Mouse (Mus musculus) hindbrain, embryonic 14.5 days (tissue): ENCODE results near the gene Fam162a. TPM values are rescaled to one million over a fixed set of nuclear protein-coding genes. Genes with fewer than 3 reads are reported as not detected.
"Not testable (repeated sequence)": the region's sequence is repeated elsewhere in the genome, so short reads cannot be mapped to it uniquely, and the experiment has no call there.

Source experiments
- ATAC-seq: fragments of 200-750 bp; cut with Nextera tagmentation; 2 replicates; pipeline ENCODE4 v1.8.0; 2017; ENCODE audit warnings: moderate number of reproducible peaks, mild to moderate bottlenecking, moderate TSS enrichment, moderate library complexity; ENCODE audit not compliant: low FRiP score
- DNase-seq: peaks from one replicate; pipeline ENCODE4 v3.0.0-alpha.2; 2015; ENCODE audit warnings: low spot score
- H3K27ac ChIP-seq: fragments of 300-500 bp; sonication (generic); 2 replicates; pipeline ENCODE4 v1.5.1; 2014; ENCODE audit warnings: mild to moderate bottlenecking, moderate library complexity
- H3K27me3 ChIP-seq: fragments of 300-500 bp; sonication (generic); 2 replicates; pipeline ENCODE4 v1.6.1; 2014; ENCODE audit warnings: mild to moderate bottlenecking, low read length, mixed read lengths; ENCODE audit not compliant: control insufficient read depth, insufficient read depth
- H3K36me3 ChIP-seq: fragments of 300-500 bp; sonication (generic); replicated peaks from 2 replicates; pipeline ENCODE4 v1.6.1; 2014; ENCODE audit not compliant: control insufficient read depth, insufficient read depth
- H3K4me1 ChIP-seq: fragments of 300-500 bp; sonication (generic); replicated peaks from 2 replicates; pipeline ENCODE4 v1.6.1; 2014; ENCODE audit warnings: antibody characterized with exemption, low read length, mixed read lengths; ENCODE audit not compliant: control insufficient read depth, insufficient read depth
- H3K4me2 ChIP-seq: fragments of 300-500 bp; sonication (generic); replicated peaks from 2 replicates; pipeline ENCODE4 v1.6.1; 2014; ENCODE audit warnings: mild to moderate bottlenecking, moderate library complexity
- H3K4me3 ChIP-seq: fragments of 300-500 bp; sonication (generic); replicated peaks from 2 replicates; pipeline ENCODE4 v1.5.1; 2014; ENCODE audit warnings: mild to moderate bottlenecking, low read length
- H3K9ac ChIP-seq: fragments of 300-500 bp; sonication (generic); 2 replicates; pipeline ENCODE4 v1.6.1; 2014
- H3K9me3 ChIP-seq: fragments of 300-500 bp; sonication (generic); 2 replicates; pipeline ENCODE4 v1.6.1; 2016; ENCODE audit warnings: low read length; ENCODE audit not compliant: control insufficient read depth
- WGBS: fragments of 180-500 bp; shearing (Covaris S2); extraction: QIAGEN DNeasy Blood & Tissue Kit; methylation state at CpG from one replicate; pipeline ENCODE4 v1.1.7; 2014; 5-methylcytosine and 5-hydroxymethylcytosine counted together
- polyA plus RNA-seq: library from polyadenylated mRNA; unstranded; fragments of >200 nt; fragmentation: Nextera tagmentation; extraction: Ambion mirVana; gene quantifications from 2 replicates; pipeline ENCODE4 v1.2.1, GENCODE M21; 2014

Gene Fam162a
- polyA plus RNA-seq, 1 experiment from 2014 or later, result 139 TPM

DNA sequence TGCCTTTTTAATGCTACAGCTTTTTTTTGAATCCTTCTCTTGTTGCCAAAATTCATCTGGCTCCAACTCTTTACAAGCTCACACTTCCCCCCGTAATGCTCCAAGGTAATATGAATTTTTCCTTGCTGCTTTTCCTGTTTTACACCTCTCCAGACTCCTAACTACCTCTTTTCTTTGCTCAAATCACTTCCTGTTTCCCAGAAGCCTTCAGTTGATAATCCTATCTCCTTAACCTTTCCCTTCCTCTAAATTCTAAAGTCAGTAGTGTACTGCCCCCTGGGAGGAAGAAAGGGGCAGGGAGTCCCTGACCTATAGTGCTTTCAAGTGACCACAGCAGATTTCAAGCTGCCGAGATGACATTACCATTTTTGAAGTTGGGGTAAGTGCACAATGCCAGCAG, 3.7 kb downstream of the Fam162a start:
- H3K9ac ChIP-seq, result no peak overlapping the region
- no peak overlapping the region for H3K4me3 ChIP-seq
- no peak overlapping the region for H3K4me2 ChIP-seq
- no peaks in the 10 kb centered on the region for H3K9me3 ChIP-seq
- no peaks in the 10 kb centered on the region for H3K36me3 ChIP-seq
- H3K27ac ChIP-seq, result no peak overlapping the region
- ATAC-seq (no peak), DNase-seq (no peak)
- WGBS, result 74% methylated on average over 2 of the region's 2 CpGs
- peaks cover 19% of the 10 kb centered on the region for H3K4me1 ChIP-seq
- H3K27me3 ChIP-seq, result no peaks in the 10 kb centered on the region

GRCm38 (mm10) chr16:36064904-36065303, 6.5 kb downstream of the Fam162a start:
- Histone ChIP-seq H3K9ac (no peak overlapping the region), H3K27ac (no peak overlapping the region), H3K4me3 (no peak overlapping the region), H3K4me1 (peaks cover 10% of the 10 kb centered on the region; the same call in 1 of the 2 replicates), H3K9me3 (no peaks in the 10 kb centered on the region), H3K27me3 (no peaks in the 10 kb centered on the region), H3K36me3 (no peaks in the 10 kb centered on the region), H3K4me2 (no peak overlapping the region)
- no peak for DNase-seq
- no peak for ATAC-seq
- WGBS, result 85% methylated on average over 5 of the region's 5 CpGs

GRCm38 (mm10) chr16:36063315-36063714, 8.1 kb downstream of the Fam162a start:
- H3K9me3 ChIP-seq, result no peaks in the 10 kb centered on the region
- H3K4me1 ChIP-seq, result 0 out of 2 replicates have a peak, but pooled peaks cover 1% of the 10 kb centered on the region
- no peak for ATAC-seq
- WGBS, result 92% methylated on average over 2 of the region's 2 CpGs
- DNase-seq, result no peak
- H3K27me3 ChIP-seq, result no peaks in the 10 kb centered on the region
- no peak overlapping the region for H3K4me3 ChIP-seq
- no peaks in the 10 kb centered on the region for H3K36me3 ChIP-seq
- H3K27ac ChIP-seq, result no peak overlapping the region
- H3K9ac ChIP-seq, result no peak overlapping the region
- H3K4me2 ChIP-seq, result no peak overlapping the region

GRCm38 (mm10) chr16:36062534-36062933, 8.9 kb downstream of the Fam162a start:
- not testable (repeated sequence) for H3K9me3 ChIP-seq, DNase-seq, H3K27me3 ChIP-seq, H3K4me3 ChIP-seq, H3K27ac ChIP-seq, H3K36me3 ChIP-seq, ATAC-seq, H3K9ac ChIP-seq, H3K4me2 ChIP-seq, H3K4me1 ChIP-seq
- WGBS, result 85% methylated on average over 1 of the region's 1 CpGs

DNA sequence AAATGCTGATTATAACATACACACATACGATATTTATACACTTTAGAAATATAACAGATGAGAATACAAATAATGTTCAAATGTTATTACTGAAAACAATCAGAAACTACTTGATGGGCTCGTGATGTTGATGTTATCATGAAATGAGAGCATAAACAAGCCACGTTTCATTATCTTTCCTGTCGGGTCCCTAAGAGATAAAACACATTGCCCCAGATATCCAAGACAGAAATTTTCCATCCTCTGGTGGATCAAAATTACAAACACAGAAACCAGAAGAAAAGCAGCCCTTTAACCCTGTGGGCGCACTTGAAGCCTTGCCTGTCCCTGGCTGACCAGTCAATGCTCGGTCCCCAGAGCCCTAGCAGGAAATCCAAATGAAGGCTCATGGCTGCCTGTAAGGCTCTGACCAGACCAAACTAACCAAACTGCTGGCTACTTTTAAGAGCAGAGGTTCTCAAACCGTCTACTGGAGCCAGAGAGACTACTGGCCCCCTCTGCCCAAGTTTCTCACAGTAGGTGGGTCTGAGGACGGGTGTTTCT, 13.4 kb downstream of the Fam162a start:
- no peaks in the 10 kb centered on the region for H3K27me3 ChIP-seq

DNA sequence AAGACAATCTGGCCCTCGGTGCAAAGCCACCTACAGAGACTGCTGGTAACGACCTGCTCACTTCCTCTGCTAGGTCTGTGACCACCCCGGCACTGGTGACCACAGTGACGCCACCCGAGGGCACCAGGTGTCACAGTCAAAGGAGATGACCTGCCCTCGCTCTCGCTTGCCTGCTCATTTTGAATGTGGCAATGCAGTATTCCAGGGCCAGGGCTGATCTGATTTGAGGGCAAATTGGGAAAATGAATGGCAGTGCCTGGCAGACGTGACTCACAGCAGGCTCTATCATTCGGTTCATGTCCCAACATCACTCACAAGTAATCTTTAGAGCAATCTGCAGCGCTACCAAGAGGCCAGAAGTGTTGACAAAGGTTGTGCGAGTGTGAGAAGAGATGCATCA, 15.0 kb downstream of the Fam162a start:
- 87% methylated on average over 11 of the region's 11 CpGs for WGBS
- Histone ChIP-seq H3K27ac (no peak overlapping the region), H3K9me3 (no peaks in the 10 kb centered on the region), H3K4me2 (no peak overlapping the region), H3K27me3 (no peaks in the 10 kb centered on the region), H3K4me1 (no peaks in the 10 kb centered on the region), H3K36me3 (peaks cover 6% of the 10 kb centered on the region; the same call in 1 of the 2 replicates), H3K4me3 (no peak overlapping the region), H3K9ac (no peak overlapping the region)
- ATAC-seq (no peak), DNase-seq (no peak)

More for the DNA sequence above, 13.4 kb downstream of the Fam162a start:
- ATAC-seq (no peak), DNase-seq (no peak)
- H3K9ac ChIP-seq, result no peak overlapping the region
- H3K4me2 ChIP-seq, result no peak overlapping the region
- H3K9me3 ChIP-seq, result no peaks in the 10 kb centered on the region
- WGBS, result 88% methylated on average over 8 of the region's 8 CpGs
- no peaks in the 10 kb centered on the region for H3K4me1 ChIP-seq
- no peak overlapping the region for H3K4me3 ChIP-seq
- H3K27ac ChIP-seq, result no peak overlapping the region
- no peaks in the 10 kb centered on the region for H3K36me3 ChIP-seq

DNA sequence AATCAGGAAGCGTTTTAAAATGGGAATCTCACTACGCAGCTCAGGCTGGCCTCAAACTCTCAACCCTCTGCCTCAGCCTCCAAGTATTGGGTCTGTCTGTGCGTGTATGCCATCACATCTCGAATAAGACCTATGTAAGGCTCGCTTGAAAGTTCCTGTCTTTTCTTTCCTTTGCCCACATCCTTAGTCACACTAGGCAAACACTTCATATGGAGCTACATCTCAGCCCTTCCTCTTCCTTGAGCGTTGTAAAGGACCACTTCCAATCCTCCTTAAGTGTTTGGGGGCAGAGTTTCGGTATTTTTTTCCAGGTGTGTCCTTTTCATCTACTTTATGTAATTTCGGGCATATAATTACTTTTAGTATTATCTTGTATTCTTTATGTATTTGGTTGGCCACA, 16.5 kb downstream of the Fam162a start:
- Histone ChIP-seq H3K27me3 (no peaks in the 10 kb centered on the region), H3K27ac (no peak overlapping the region), H3K4me2 (no peak overlapping the region), H3K4me3 (no peak overlapping the region), H3K9ac (no peak overlapping the region), H3K36me3 (peaks cover 18% of the 10 kb centered on the region; the same call in 1 of the 2 replicates), H3K9me3 (no peaks in the 10 kb centered on the region), H3K4me1 (no peaks in the 10 kb centered on the region)
- ATAC-seq (no peak), DNase-seq (no peak)
- WGBS, result 97% methylated on average over 8 of the region's 8 CpGs

GRCm38 (mm10) chr16:36053524-36054275, 17.7 kb downstream of the Fam162a start:
- Histone ChIP-seq H3K36me3 (peaks cover 30% of the 10 kb centered on the region), H3K27me3 (no peaks in the 10 kb centered on the region), H3K4me3 (no peak overlapping the region), H3K27ac (no peak overlapping the region), H3K4me1 (no peaks in the 10 kb centered on the region), H3K4me2 (no peak overlapping the region), H3K9me3 (no peaks in the 10 kb centered on the region), H3K9ac (no peak overlapping the region)
- no peak for DNase-seq
- ATAC-seq, result no peak
- 92% methylated on average over 6 of the region's 6 CpGs for WGBS

DNA sequence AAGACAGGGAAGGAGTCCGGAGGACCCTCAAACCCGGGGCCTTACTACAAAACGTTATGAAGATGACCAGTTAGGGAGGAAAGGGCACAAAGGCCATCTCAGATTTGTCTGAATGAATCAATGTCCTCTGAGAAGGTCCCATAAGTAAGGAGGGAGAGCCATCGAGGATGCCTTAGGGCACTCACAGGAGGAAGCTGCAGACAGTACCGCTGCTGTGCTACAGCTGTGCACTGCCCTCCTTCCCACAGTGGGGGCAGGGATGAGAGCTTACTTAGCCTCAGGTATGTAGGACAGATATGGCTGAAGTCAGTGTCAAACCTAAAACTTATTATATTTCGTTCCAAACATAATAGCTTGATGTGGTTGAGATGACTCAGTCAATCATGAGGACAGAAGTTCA, 19.9 kb downstream of the Fam162a start:
- Histone ChIP-seq H3K4me1 (no peaks in the 10 kb centered on the region), H3K4me2 (no peak overlapping the region), H3K27me3 (no peaks in the 10 kb centered on the region), H3K27ac (no peak overlapping the region), H3K4me3 (no peak overlapping the region), H3K9ac (no peak overlapping the region), H3K9me3 (no peaks in the 10 kb centered on the region), H3K36me3 (peaks cover 39% of the 10 kb centered on the region)
- ATAC-seq, result no peak
- DNase-seq, result no peak
- WGBS, result 91% methylated on average over 6 of the region's 6 CpGs
